Mouse (Mus musculus): ENCODE data around the gene Dnah3. TPM values are rescaled to one million over a fixed set of nuclear protein-coding genes. Genes with fewer than 3 reads are reported as not detected.

The Dnah3 gene
- polyA plus RNA-seq, 1 experiment from 2014 or later, result not detected

DNA sequence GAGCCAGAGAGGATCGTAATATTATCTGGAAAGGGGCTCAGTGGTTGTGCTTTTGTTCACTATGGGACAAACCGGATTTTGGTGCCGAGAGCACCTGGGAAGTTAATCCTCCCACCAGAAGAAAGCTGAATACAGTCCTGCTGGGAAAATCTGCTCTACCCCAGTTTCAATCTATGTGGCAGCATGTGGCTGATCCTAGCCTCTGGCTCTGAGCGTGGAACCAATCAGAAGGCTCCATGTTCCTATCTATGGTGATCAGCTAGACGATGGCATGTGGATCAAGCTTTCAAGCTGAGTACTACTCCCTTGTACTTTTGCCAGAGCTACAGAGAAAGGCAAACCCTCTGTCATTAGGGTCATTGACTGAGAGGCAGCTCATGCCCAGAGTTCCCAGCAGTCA is 2.0 kb downstream of the Dnah3 start:
- no peaks in the 10 kb centered on the region for H3K9me3 ChIP-seq (ENCODE audit: control insufficient read depth, low read length)
- H3K9ac ChIP-seq (ENCODE audit: low read length), result no peak overlapping the region
- ATAC-seq (ENCODE audit: insufficient read depth, low FRiP score, low TSS enrichment) (no peak), DNase-seq (ENCODE audit: low spot score) (no peak)
- H3K36me3 ChIP-seq (ENCODE audit: control insufficient read depth, insufficient read depth, low read length), result no peaks in the 10 kb centered on the region
- H3K27ac ChIP-seq (ENCODE audit: low read depth, low read length), result no peak overlapping the region
- H3K4me1 ChIP-seq (ENCODE audit: control insufficient read depth, insufficient read depth, low read length), result no peaks in the 10 kb centered on the region
- H3K27me3 ChIP-seq (ENCODE audit: control insufficient read depth, insufficient read depth, low read length), result no peaks in the 10 kb centered on the region
- H3K4me3 ChIP-seq (ENCODE audit: low read depth, low read length), result no peak overlapping the region
- WGBS, result 62% methylated on average over 5 of the region's 5 CpGs
- no peak overlapping the region for H3K4me2 ChIP-seq (ENCODE audit: low read depth)

DNA sequence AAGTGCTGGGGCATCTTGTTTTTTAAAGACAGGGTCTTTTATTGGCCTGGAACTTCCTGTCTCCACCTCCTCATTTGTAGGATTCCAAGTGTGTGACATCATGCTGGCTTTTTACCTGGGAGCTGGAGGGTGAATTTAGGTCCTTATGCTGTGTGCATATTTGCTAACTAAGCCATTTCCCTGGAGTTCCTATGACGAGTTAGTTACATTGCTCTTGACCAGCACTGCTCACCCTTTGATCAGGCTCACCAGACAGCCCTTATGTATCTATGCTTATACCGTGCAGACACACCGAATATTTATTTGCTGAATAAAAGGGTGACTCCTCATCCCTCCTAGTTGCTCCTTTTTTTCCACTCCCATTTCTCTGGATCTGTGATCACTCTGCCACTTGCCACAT is 14.9 kb downstream of the Dnah3 start:
- Histone ChIP-seq H3K36me3 (ENCODE audit: control insufficient read depth, insufficient read depth, low read length) (no peaks in the 10 kb centered on the region), H3K4me3 (ENCODE audit: low read depth, low read length) (no peak overlapping the region), H3K27me3 (ENCODE audit: control insufficient read depth, insufficient read depth, low read length) (no peaks in the 10 kb centered on the region), H3K9me3 (ENCODE audit: control insufficient read depth, low read length) (no peaks in the 10 kb centered on the region), H3K27ac (ENCODE audit: low read depth, low read length) (no peak overlapping the region), H3K4me1 (ENCODE audit: control insufficient read depth, insufficient read depth, low read length) (no peaks in the 10 kb centered on the region), H3K4me2 (ENCODE audit: low read depth) (no peak overlapping the region), H3K9ac (ENCODE audit: low read length) (no peak overlapping the region)
- WGBS, result 80% methylated on average over 3 of the region's 3 CpGs
- DNase-seq (ENCODE audit: low spot score), result no peak
- no peak for ATAC-seq (ENCODE audit: insufficient read depth, low FRiP score, low TSS enrichment)

DNA sequence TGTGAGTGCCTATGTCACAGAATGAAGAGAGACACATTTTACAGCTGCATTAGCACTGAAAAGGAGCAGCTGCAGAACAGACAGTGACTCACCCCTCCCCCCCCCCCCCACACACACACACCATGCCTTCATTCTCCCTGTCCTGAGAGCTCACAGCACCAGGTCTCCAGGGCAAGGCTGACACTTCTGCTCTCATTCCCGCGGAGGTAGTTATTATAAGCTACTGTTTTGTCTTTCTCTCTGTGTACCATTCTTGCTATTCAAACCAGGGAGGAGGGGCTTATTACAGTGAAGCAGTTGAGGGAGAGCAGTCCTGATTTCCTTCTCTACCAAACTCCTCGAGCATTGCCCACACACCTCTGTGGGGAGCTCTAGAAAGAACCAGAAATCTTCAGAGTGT is 25.9 kb downstream of the Dnah3 start:
- Histone ChIP-seq H3K9me3 (ENCODE audit: control insufficient read depth, low read length) (no peaks in the 10 kb centered on the region), H3K36me3 (ENCODE audit: control insufficient read depth, insufficient read depth, low read length) (no peaks in the 10 kb centered on the region), H3K27ac (ENCODE audit: low read depth, low read length) (no peak overlapping the region), H3K27me3 (ENCODE audit: control insufficient read depth, insufficient read depth, low read length) (no peaks in the 10 kb centered on the region), H3K4me1 (ENCODE audit: control insufficient read depth, insufficient read depth, low read length) (no peaks in the 10 kb centered on the region), H3K4me2 (ENCODE audit: low read depth) (no peak overlapping the region), H3K4me3 (ENCODE audit: low read depth, low read length) (no peak overlapping the region), H3K9ac (ENCODE audit: low read length) (no peak overlapping the region)
- DNase-seq (ENCODE audit: low spot score), result no peak
- WGBS, result 29% methylated on average over 3 of the region's 3 CpGs
- peak; percentile 79 for ATAC-seq (ENCODE audit: insufficient read depth, low FRiP score, low TSS enrichment)

DNA sequence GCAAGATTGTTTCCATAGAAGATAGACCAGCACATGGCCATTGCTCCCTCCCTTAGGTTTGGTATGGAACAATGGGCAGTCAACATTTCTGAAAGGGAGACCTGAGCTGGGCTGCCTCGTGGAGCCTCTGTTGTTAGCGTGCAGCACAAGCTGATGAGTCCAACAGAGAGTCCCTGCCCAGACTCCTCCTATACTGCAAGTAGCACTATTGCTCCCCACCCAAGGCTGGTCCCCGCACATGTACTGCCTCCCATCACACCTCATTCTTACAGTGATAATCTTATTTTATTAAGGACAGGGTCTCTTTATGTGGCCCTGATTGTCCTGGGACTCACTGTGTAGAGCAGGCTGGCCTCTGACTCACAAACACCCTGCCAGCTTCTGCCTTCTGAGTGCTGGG is 27.0 kb downstream of the Dnah3 start:
- H3K4me3 ChIP-seq (ENCODE audit: low read depth, low read length), result no peak overlapping the region
- no peaks in the 10 kb centered on the region for H3K36me3 ChIP-seq (ENCODE audit: control insufficient read depth, insufficient read depth, low read length)
- ATAC-seq (ENCODE audit: insufficient read depth, low FRiP score, low TSS enrichment), result no peak
- 86% methylated on average over 3 of the region's 3 CpGs for WGBS
- no peaks in the 10 kb centered on the region for H3K9me3 ChIP-seq (ENCODE audit: control insufficient read depth, low read length)
- no peaks in the 10 kb centered on the region for H3K27me3 ChIP-seq (ENCODE audit: control insufficient read depth, insufficient read depth, low read length)
- H3K4me1 ChIP-seq (ENCODE audit: control insufficient read depth, insufficient read depth, low read length), result no peaks in the 10 kb centered on the region
- no peak overlapping the region for H3K4me2 ChIP-seq (ENCODE audit: low read depth)
- no peak overlapping the region for H3K27ac ChIP-seq (ENCODE audit: low read depth, low read length)
- DNase-seq (ENCODE audit: low spot score), result no peak
- H3K9ac ChIP-seq (ENCODE audit: low read length), result no peak overlapping the region

DNA sequence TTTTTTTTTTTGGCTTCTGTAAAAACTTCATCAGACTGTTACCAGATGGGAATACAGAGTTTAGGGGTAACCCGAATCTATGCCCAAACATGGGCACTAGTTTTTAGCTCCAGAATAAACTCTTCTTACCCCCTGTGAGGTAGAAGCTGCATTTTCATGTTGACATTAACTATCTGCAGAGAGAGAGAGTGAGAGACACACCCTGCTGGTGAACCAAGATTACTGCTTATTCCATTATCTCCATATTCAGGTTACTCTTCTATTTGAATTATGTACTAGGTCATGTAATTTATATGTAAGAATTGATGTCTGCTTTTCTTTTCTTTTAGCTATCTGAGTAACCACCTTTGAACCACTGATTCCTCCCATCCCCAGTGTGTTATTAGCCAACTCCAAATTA is 31.0 kb downstream of the Dnah3 start:
- Histone ChIP-seq H3K4me1 (ENCODE audit: control insufficient read depth, insufficient read depth, low read length) (no peaks in the 10 kb centered on the region), H3K4me3 (ENCODE audit: low read depth, low read length) (no peak overlapping the region), H3K36me3 (ENCODE audit: control insufficient read depth, insufficient read depth, low read length) (no peaks in the 10 kb centered on the region), H3K27ac (ENCODE audit: low read depth, low read length) (no peak overlapping the region), H3K27me3 (ENCODE audit: control insufficient read depth, insufficient read depth, low read length) (no peaks in the 10 kb centered on the region), H3K9ac (ENCODE audit: low read length) (no peak overlapping the region), H3K9me3 (ENCODE audit: control insufficient read depth, low read length) (no peaks in the 10 kb centered on the region), H3K4me2 (ENCODE audit: low read depth) (no peak overlapping the region)
- WGBS, result 77% methylated on average over 1 of the region's 1 CpGs
- ATAC-seq (ENCODE audit: insufficient read depth, low FRiP score, low TSS enrichment) (no peak), DNase-seq (ENCODE audit: low spot score) (no peak)

DNA sequence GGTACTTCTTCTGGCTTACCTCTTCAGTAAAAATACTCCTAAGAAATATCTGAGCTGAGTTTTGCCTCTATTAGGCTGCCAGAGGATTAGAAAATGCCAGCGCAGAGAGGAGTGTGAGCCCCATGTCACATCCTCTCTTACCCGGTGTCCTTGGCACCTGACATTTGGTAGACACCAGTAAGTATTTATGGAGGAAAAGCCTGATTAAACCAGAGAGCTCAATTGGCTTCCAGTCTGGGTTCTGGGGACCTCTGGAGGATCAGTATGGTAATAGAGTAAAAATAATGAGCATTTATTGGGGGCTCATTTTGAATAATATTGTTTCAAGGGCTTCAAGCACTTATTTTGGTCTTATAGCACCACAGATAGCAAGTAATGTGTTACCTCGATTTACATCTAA is 39.6 kb downstream of the Dnah3 start:
- no peaks in the 10 kb centered on the region for H3K4me1 ChIP-seq (ENCODE audit: control insufficient read depth, insufficient read depth, low read length)
- ATAC-seq (ENCODE audit: insufficient read depth, low FRiP score, low TSS enrichment), result no peak
- H3K27ac ChIP-seq (ENCODE audit: low read depth, low read length), result no peak overlapping the region
- H3K4me2 ChIP-seq (ENCODE audit: low read depth), result no peak overlapping the region
- WGBS, result 86% methylated on average over 3 of the region's 3 CpGs
- H3K27me3 ChIP-seq (ENCODE audit: control insufficient read depth, insufficient read depth, low read length), result no peaks in the 10 kb centered on the region
- no peak for DNase-seq (ENCODE audit: low spot score)
- H3K36me3 ChIP-seq (ENCODE audit: control insufficient read depth, insufficient read depth, low read length), result no peaks in the 10 kb centered on the region
- H3K4me3 ChIP-seq (ENCODE audit: low read depth, low read length), result no peak overlapping the region
- H3K9me3 ChIP-seq (ENCODE audit: control insufficient read depth, low read length), result no peaks in the 10 kb centered on the region
- no peak overlapping the region for H3K9ac ChIP-seq (ENCODE audit: low read length)

DNA sequence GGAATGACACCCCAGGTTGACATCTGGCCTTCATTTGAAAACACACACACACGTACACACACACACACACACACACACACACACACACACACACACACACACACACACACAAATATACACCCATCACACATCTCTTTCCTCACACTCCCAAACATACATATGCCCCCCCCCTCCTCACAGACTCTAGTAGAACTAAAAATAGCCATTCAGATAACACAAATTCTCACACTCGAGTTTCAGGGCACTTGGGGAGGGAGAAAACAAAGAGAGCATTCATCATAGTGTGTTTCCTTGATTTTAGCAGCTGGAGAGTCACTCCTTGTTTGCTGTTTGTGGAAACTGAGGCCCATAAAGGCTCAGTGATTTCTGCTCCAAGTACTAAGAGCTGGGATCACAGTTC is 41.1 kb downstream of the Dnah3 start:
- Histone ChIP-seq H3K9me3 (ENCODE audit: control insufficient read depth, low read length) (no peaks in the 10 kb centered on the region), H3K27ac (ENCODE audit: low read depth, low read length) (no peak overlapping the region), H3K4me3 (ENCODE audit: low read depth, low read length) (no peak overlapping the region), H3K4me1 (ENCODE audit: control insufficient read depth, insufficient read depth, low read length) (no peaks in the 10 kb centered on the region), H3K27me3 (ENCODE audit: control insufficient read depth, insufficient read depth, low read length) (no peaks in the 10 kb centered on the region), H3K36me3 (ENCODE audit: control insufficient read depth, insufficient read depth, low read length) (no peaks in the 10 kb centered on the region), H3K9ac (ENCODE audit: low read length) (no peak overlapping the region), H3K4me2 (ENCODE audit: low read depth) (no peak overlapping the region)
- ATAC-seq (ENCODE audit: insufficient read depth, low FRiP score, low TSS enrichment) (no peak), DNase-seq (ENCODE audit: low spot score) (no peak)
- WGBS, result 55% methylated on average over 1 of the region's 2 CpGs

DNA sequence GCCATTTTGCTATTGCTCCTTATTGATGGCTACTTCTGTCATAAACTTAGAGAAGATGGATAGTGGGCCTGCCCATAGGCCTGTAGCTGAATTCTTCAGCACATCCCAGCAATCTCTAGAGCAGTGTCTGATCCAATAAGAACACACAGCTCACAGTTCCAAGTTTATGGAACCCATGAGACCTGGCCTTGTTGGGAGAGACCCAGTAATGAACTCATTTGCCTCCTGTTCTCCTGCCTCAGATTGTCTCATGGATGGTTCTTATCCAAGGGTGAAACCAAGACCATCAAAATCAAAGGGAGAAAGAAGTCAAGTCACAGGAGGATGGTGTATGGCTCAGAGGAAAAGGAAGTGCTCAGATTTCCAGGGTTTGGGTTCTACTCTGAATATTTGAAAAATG is 44.6 kb downstream of the Dnah3 start:
- no peaks in the 10 kb centered on the region for H3K36me3 ChIP-seq (ENCODE audit: control insufficient read depth, insufficient read depth, low read length)
- H3K9me3 ChIP-seq (ENCODE audit: control insufficient read depth, low read length), result no peaks in the 10 kb centered on the region
- H3K9ac ChIP-seq (ENCODE audit: low read length), result no peak overlapping the region
- ATAC-seq (ENCODE audit: insufficient read depth, low FRiP score, low TSS enrichment) (no peak), DNase-seq (ENCODE audit: low spot score) (no peak)
- H3K27ac ChIP-seq (ENCODE audit: low read depth, low read length), result no peak overlapping the region
- H3K27me3 ChIP-seq (ENCODE audit: control insufficient read depth, insufficient read depth, low read length), result no peaks in the 10 kb centered on the region
- no peaks in the 10 kb centered on the region for H3K4me1 ChIP-seq (ENCODE audit: control insufficient read depth, insufficient read depth, low read length)
- no peak overlapping the region for H3K4me2 ChIP-seq (ENCODE audit: low read depth)
- no peak overlapping the region for H3K4me3 ChIP-seq (ENCODE audit: low read depth, low read length)

DNA sequence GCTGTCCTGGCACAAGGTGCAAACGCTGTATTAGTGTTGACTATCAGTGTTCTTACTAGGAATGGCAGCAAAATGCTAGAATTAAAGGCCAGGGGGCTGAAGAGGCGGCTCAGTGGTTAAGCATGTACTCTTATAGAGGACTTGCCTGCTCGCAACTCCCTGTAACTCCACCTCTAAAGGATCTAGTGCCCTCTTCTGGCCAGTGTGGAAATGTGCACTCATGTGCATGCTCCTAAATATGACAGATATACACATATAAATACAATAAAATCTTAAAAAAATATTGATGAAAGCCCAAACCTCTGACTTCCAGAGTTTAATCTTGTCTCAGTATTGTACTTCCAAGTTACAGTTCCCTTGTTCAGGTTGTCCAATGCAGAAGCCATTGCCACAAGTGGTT is 51.1 kb downstream of the Dnah3 start:
- H3K27ac ChIP-seq (ENCODE audit: low read depth, low read length), result no peak overlapping the region
- H3K9me3 ChIP-seq (ENCODE audit: control insufficient read depth, low read length), result no peaks in the 10 kb centered on the region
- no peaks in the 10 kb centered on the region for H3K4me1 ChIP-seq (ENCODE audit: control insufficient read depth, insufficient read depth, low read length)
- no peaks in the 10 kb centered on the region for H3K27me3 ChIP-seq (ENCODE audit: control insufficient read depth, insufficient read depth, low read length)
- no peak overlapping the region for H3K4me2 ChIP-seq (ENCODE audit: low read depth)
- no peaks in the 10 kb centered on the region for H3K36me3 ChIP-seq (ENCODE audit: control insufficient read depth, insufficient read depth, low read length)
- DNase-seq (ENCODE audit: low spot score) (no peak), ATAC-seq (ENCODE audit: insufficient read depth, low FRiP score, low TSS enrichment) (no peak)
- H3K4me3 ChIP-seq (ENCODE audit: low read depth, low read length), result no peak overlapping the region
- no peak overlapping the region for H3K9ac ChIP-seq (ENCODE audit: low read length)
- WGBS, result 88% methylated on average over 3 of the region's 3 CpGs

Data from neural tube, embryonic 11.5 days (tissue).